Mouse (Mus musculus) mouse embryonic stem cell (cell line): Measurements from ENCODE around the gene Gtdc1.

ENCODE experiments used
- in situ Hi-C, 2 experiments: fragments of 300-500 bp; cut with MboI; formaldehyde crosslinking; loops; 1 replicate in 1 of 2; 3 replicates in 1 of 2; pipeline ENCODE4 v1.14.3; 2019 to 2020; ENCODE audit warnings: low sequenced_read_pairs in 2 of 2, low pct_unique_long_range_greater_than_20kb in 1 of 2, mixed read lengths in 1 of 2; ENCODE audit not compliant: unreplicated experiment in 1 of 2

Gene Gtdc1

GRCm38 (mm10) chr2:44813729-44814128, 113.7 kb downstream of the Gtdc1 start:
- in situ Hi-C loops: no loop called here

- in situ Hi-C loops: no loop called here
Measured at GRCm38 (mm10) chr2:44804497-44804896, 123.0 kb downstream of the Gtdc1 start.

GRCm38 (mm10) chr2:44801361-44801760, 126.1 kb downstream of the Gtdc1 start:
- in situ Hi-C loops: no loop called here

GRCm38 (mm10) chr2:44791840-44792239, 135.6 kb downstream of the Gtdc1 start:
- in situ Hi-C loops: no loop called here

- in situ Hi-C loops: no loop called here
Measured at GRCm38 (mm10) chr2:44791134-44791533, 136.3 kb downstream of the Gtdc1 start.

- in situ Hi-C loops: no loop called here
Measured at GRCm38 (mm10) chr2:44782746-44783145, 144.7 kb downstream of the Gtdc1 start.

GRCm38 (mm10) chr2:44780961-44781360, 146.5 kb downstream of the Gtdc1 start:
- in situ Hi-C loops: no loop called here

GRCm38 (mm10) chr2:44763898-44764297, 163.6 kb downstream of the Gtdc1 start:
- in situ Hi-C loops: no loop called here

- in situ Hi-C loops: no loop called here
Measured at GRCm38 (mm10) chr2:44736618-44737017, 190.8 kb downstream of the Gtdc1 start.

- in situ Hi-C loops: no loop called here
Measured at GRCm38 (mm10) chr2:44721461-44721860, 206.0 kb downstream of the Gtdc1 start.

- in situ Hi-C loops: no loop called here
Measured at GRCm38 (mm10) chr2:44705883-44706615, 221.4 kb downstream of the Gtdc1 start.

- in situ Hi-C loops: no loop called here
Measured at GRCm38 (mm10) chr2:44700276-44700675, 227.2 kb downstream of the Gtdc1 start.

- in situ Hi-C loops: no loop called here
Measured at GRCm38 (mm10) chr2:44696441-44696840, 231.0 kb downstream of the Gtdc1 start.

- in situ Hi-C loops: no loop called here
Measured at GRCm38 (mm10) chr2:44693898-44694297, 233.6 kb downstream of the Gtdc1 start.

GRCm38 (mm10) chr2:44664049-44664448, 263.4 kb downstream of the Gtdc1 start:
- in situ Hi-C loops: no loop called here

- in situ Hi-C loops: no loop called here
Measured at GRCm38 (mm10) chr2:44659870-44660269, 267.6 kb downstream of the Gtdc1 start.

GRCm38 (mm10) chr2:44659011-44659410, 268.4 kb downstream of the Gtdc1 start:
- in situ Hi-C loops: no loop called here

GRCm38 (mm10) chr2:44648537-44648936, 278.9 kb downstream of the Gtdc1 start:
- in situ Hi-C loops: no loop called here

GRCm38 (mm10) chr2:44646398-44646797, 281.1 kb downstream of the Gtdc1 start:
- in situ Hi-C loops: no loop called here

- in situ Hi-C loops: no loop called here
Measured at GRCm38 (mm10) chr2:44639370-44639769, 288.1 kb downstream of the Gtdc1 start.
